Mouse (Mus musculus) heart, postnatal 10 days (tissue): Measurements from ENCODE around the gene Adat1. TPM values are rescaled to one million over a fixed set of nuclear protein-coding genes. Genes with fewer than 3 reads are reported as not detected.
"Not testable (repeated sequence)": the region's sequence is repeated elsewhere in the genome, so short reads cannot be mapped to it uniquely, and the experiment has no call there.

Experiments
- DNase-seq, 2 experiments: peaks; one replicate each; pipeline ENCODE4 v3.0.0; 2021
- intact Hi-C: fragments of 180-260 bp; cut with DNase I; formaldehyde crosslinking; loops from one replicate; pipeline ENCODE4 v1.15.1; 2025
- total RNA-seq, 2 experiments: library from RNA; stranded (reverse); gene quantifications; 2 replicates each; pipeline ENCODE4 v1.2.3; 2021

The Adat1 gene
- total RNA-seq, 2 experiments from 2014 or later, result 1.7 to 2.1 TPM

DNA sequence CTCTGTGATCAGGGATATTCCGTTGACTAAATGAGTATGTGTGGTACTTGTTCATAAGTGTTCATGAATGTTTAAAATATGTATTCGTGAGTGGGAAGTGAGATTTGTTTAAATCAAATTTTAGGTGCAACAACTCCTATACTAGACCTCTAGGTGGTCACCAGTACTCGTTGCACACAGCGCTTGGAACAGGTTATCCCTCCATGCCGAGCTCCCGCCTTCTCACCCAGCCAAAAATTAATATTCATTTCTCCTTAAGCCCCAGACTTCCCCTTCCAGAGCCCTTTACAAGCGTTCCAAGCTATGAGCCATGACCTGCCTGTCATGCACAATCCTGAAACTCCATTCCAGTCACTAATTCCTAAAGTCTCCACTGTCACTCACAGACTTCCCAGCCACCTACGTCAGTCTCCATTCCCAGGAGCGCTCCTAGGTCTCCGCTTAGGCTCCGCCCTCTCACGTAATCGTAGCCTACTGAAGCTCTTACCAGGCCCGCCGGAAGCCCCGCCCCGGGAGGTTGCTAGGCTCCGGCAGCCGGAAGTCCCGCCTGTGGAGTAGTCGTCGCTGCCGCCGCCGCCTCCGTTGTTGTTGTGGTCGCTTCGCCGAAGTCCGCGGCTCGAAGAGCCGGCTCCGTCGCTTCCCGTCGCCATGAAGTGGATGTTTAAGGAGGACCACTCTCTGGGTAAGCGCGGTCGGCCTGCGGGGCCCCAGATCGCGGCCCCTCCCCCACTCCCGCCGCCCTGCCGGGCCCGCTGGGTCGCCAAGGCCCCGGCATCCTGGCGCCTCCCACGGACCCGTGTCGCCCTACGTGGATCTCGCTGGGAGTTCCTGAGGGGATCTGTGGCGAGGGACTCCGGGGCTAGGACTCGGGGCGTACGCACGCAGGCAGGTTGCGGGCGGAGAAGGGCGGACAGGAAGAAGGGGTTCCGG, 51.7 kb downstream of the Adat1 start, which contains the start of gene Gabarapl2:
Gene Gabarapl2 (plus strand): TSS at position 533 of the 930 bp plus-strand sequence.
- peak; percentile 98 to 99 for DNase-seq
- intact Hi-C loops, result loop anchor here (5.0 kb wide), 1 partner anchor 52 kb away; the partner anchor contains the start of gene Adat1

DNA sequence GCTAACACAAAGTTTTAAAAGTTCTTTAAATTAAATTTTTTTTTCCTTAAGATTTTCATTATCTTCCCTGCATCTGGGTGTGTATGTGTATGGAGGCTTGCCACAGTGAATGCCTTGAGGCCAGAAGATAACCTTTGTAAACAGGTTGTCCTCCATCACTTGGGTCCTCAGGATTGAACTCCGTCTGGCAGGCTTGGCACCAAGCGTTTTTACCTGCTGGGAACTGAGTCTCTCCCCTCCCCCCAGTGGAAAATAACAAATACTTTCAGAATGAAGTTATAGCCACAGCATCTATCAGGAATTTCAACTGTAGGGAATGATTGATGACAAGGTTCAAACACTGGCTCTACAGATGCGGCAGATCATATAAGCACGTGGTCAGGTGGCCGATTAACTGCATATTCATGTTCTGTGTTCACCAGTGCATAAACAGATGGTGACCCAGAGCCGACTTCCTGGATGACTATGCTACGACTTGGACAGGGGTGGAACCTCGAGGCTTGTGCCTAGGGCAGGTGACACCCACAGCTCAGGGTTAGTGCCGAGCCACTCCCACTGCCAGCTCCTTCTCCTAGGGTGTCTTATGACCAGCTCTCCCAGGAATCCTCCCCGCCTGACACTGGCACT, 52.5 kb downstream of the Adat1 start:
- intact Hi-C loops, result loop anchor here (5.0 kb wide), 1 partner anchor 53 kb away; the partner anchor contains the start of gene Adat1
- peak; percentile 46 to 50 for DNase-seq

DNA sequence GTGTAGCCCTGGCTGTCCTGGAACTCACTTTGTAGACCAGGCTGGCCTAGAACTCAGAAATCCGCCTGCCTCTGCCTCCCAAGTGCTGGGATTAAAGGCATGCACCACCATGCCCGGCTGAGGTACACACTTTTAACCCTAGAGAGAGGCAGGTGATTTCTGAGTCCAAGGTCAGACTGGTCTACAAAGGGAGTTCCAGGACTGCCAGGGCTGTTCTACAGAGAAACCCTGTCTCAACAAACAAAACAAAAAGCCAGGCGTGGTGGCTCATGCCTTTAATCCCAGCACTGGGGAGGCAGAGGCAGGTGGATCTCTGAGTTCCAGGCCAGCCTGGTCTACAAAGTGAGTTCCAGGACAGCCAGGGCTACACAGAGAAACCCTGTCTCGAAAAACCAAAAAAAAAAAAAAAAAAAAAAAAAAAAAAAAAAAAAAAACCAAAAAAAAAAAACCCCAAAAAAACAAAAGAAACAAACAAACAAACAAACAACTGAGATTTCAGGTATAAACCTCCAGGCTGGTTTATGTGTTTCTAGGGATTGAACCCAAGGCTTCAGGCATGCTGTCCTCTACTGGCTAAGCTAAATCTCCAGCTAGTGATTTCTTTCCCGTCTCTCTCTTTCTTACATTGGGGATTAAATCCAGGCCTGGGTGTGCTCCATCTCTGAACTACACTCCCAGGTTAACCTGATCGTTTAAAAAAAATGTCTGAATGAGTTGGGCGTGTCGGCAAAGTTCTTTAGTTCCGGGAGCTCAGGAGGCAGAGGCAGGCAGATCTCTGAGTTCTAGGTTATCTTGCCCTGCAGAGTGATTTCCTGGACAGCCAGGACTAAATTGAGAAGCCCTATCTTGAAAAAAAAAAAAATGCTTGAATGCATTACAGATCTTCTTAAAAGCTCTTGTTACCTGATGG, 53.8 kb downstream of the Adat1 start:
- DNase-seq, intact Hi-C loops: not testable (repeated sequence)

DNA sequence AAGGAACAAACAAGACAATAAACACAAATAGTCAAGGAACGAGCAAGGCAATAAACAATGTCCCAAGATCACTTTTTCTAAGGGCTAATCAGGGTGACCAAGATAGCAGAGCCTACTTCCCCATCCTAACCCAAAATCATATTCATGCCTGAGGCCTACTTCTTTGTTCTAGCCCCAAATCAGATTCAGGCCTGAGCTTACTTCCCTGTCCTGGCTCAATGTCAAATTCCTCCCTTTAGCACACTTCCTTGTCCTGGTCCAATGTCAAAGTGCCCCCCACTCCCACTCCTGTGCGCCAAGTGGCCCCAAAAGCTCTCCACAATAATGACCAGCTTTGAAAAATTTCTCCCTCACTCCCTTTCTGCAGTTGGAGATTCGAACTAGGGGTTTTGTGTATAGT, 54.9 kb downstream of the Adat1 start:
- intact Hi-C loops, result no loop called here
- DNase-seq, result no peak

GRCm38 (mm10) chr8:111934201-111934600, 57.9 kb downstream of the Adat1 start:
- DNase-seq, result no peak
- intact Hi-C loops, result loop anchor here (5.0 kb wide), 1 partner anchor 53 kb away; no protein-coding TSS in a partner anchor

GRCm38 (mm10) chr8:111933348-111934076, 58.6 kb downstream of the Adat1 start, which contains the start of gene Tmem231:
Gene Tmem231 (minus strand): TSS chr8:111933881.
- intact Hi-C loops, result loop anchor here (5.0 kb wide), 1 partner anchor 54 kb away; no protein-coding TSS in a partner anchor

GRCm38 (mm10) chr8:111932580-111933336, 59.3 kb downstream of the Adat1 start:
- intact Hi-C loops, result loop anchor here (5.0 kb wide), 1 partner anchor 55 kb away; no protein-coding TSS in a partner anchor
- peak; percentile 60 to 64 for DNase-seq

More at GRCm38 (mm10) chr8:111933348-111934076, 58.6 kb downstream of the Adat1 start, which contains the start of gene Tmem231:
- DNase-seq, result peak; percentile 90 to 92

GRCm38 (mm10) chr8:111931721-111932120, 60.4 kb downstream of the Adat1 start:
- intact Hi-C loops, result loop anchor here (5.0 kb wide), 1 partner anchor 56 kb away; no protein-coding TSS in a partner anchor
- DNase-seq, result no peak

- DNase-seq, result no peak
- intact Hi-C loops, result loop anchor here (5.0 kb wide), 1 partner anchor 58 kb away; no protein-coding TSS in a partner anchor
These were observed 62.3 kb downstream of the Adat1 start for GRCm38 (mm10) chr8:111929648-111930344.

DNA sequence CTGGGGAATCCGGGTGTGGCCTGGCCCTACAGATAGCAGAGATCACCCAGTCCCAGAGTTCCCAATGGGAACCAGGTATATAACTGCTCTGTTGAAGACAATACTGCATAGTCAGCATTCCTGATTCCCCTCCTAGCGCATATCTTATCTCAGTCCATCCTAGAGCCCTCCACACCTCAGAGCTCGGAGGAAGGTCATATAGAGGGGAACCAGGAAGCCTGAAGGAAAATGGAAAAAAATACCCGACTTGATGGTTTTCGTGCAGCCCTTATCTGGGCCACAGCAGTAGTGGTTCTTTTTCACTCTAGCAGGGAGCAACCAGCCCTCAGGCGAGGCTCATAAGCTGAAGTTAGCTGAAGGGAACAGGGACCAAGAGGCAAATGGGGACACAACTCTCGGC, 67.1 kb downstream of the Adat1 start:
- no peak for DNase-seq
- intact Hi-C loops, result no loop called here

DNA sequence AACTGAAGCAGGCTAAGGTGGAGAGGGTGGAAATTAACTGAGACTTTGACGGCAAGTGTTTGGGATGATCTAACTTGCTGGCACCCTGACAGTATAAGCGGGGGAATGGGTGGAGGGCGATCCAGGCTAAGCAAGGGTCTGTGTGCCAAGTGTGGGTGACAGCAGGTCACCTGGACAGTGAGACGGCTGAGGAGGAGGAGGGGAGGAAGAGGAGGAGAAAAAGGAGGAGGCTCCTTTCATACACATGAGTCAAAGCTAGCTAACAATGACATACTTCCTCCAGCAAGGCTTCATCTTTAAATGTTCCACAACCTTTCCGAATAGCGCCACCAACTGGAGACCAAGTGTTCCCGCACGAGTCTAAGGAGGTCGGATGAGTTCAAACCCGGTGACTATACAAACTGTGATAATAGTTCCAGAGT, 68.7 kb downstream of the Adat1 start:
- intact Hi-C loops, result loop anchor here (2.0 kb wide), 1 partner anchor 43 kb away; no protein-coding TSS in a partner anchor
- peak; percentile 62 to 79 for DNase-seq

- intact Hi-C loops, result no loop called here
- no peak for DNase-seq
These were observed 71.1 kb downstream of the Adat1 start for GRCm38 (mm10) chr8:111920971-111921370.

- intact Hi-C loops, result no loop called here
- DNase-seq, result no peak
These were observed 72.4 kb downstream of the Adat1 start for GRCm38 (mm10) chr8:111919663-111920062.

Other genes with a start within 250 kb of the Adat1 start
- 10 to 100 TPM; 48.0 to 54.2 TPM for gene Bcar1, start 248.5 kb downstream of the Adat1 start, total RNA-seq
- gene Cfdp1, start 138.0 kb downstream of the Adat1 start, total RNA-seq, result 10 to 100 TPM; 43.7 to 53.7 TPM
- 1 to 10 TPM; 2.7 to 3.4 TPM for gene Tmem170, start 115.6 kb downstream of the Adat1 start, total RNA-seq
- not detected for gene Chst5, start 81.9 kb downstream of the Adat1 start, total RNA-seq
- gene Tmem231, start 58.4 kb downstream of the Adat1 start, total RNA-seq, result 1 to 10 TPM; 1.5 to 2.3 TPM
- gene Gabarapl2, start 51.6 kb downstream of the Adat1 start, total RNA-seq, result 100 to 1,000 TPM; 121 to 124 TPM
- gene Kars, start 19.0 kb upstream of the Adat1 start, total RNA-seq, result 10 to 100 TPM; 91.1 to 95.3 TPM
- gene Terf2ip, start 19.1 kb upstream of the Adat1 start, total RNA-seq, result 10 to 100 TPM; 12.8 to 13.6 TPM
- under 1 TPM in 1 of 2 experiments, not detected in 1; 0.17 TPM for gene Gm6793, start 22.7 kb upstream of the Adat1 start, total RNA-seq